Mouse (Mus musculus) CH12.LX (cell line): Measurements from ENCODE around the gene Btbd19. TPM values are rescaled to one million over a fixed set of nuclear protein-coding genes. Genes with fewer than 3 reads are reported as not detected.
A peak's percentile ranks its signal among the peaks of the same experiment; 100 is the strongest.

Source experiments
- DNase-seq: peaks from one replicate; pipeline ENCODE4 v3.0.0-alpha.2; 2013; ENCODE audit errors: extremely low read depth
- H3K27ac ChIP-seq: 2 replicates; pipeline ENCODE4 v1.5.1; 2012; ENCODE audit warnings: low read depth, mild to moderate bottlenecking, control low read depth, moderate library complexity; ENCODE audit not compliant: insufficient read depth
- H3K27me3 ChIP-seq: replicated peaks from 2 replicates; pipeline ENCODE3; 2012; ENCODE audit warnings: inconsistent platforms
- H3K36me3 ChIP-seq, 2 experiments: replicated peaks in 1 of 2; 2 replicates each; pipeline versions ENCODE3 to v1.6.1; 2012; ENCODE audit warnings: inconsistent platforms in 1 of 2, low read length in 1 of 2, mild to moderate bottlenecking in 1 of 2, mixed read lengths in 1 of 2, moderate library complexity in 1 of 2; ENCODE audit not compliant: control insufficient read depth in 1 of 2, insufficient read depth in 1 of 2
- H3K4me1 ChIP-seq, 2 experiments: 2 replicates each; pipeline ENCODE4 v1.6.1; 2012; ENCODE audit warnings: inconsistent platforms in 1 of 2, moderate library complexity in 1 of 2; ENCODE audit not compliant: insufficient read depth in 2 of 2, control insufficient read depth in 1 of 2
- H3K4me2 ChIP-seq: 2 replicates; pipeline ENCODE4 v1.6.1; 2012; ENCODE audit warnings: low read depth, mild to moderate bottlenecking, control low read depth; ENCODE audit not compliant: poor library complexity, insufficient read depth, severe bottlenecking
- H3K4me3 ChIP-seq, 3 experiments: fragments of 150-350 bp in 1 of 3; sonication (generic) in 1 of 3; replicated peaks in 1 of 3; 2 replicates each; pipeline versions ENCODE3 to v1.5.1; 2011 to 2012; ENCODE audit warnings: low read depth in 2 of 3, low read length in 2 of 3, mild to moderate bottlenecking in 2 of 3, moderate library complexity in 2 of 3, control low read depth in 1 of 3, improper control_type of control experiment in 1 of 3, inconsistent platforms in 1 of 3, mixed read lengths in 1 of 3; ENCODE audit not compliant: poor library complexity in 1 of 3
- H3K79me2 ChIP-seq: replicated peaks from 2 replicates; pipeline ENCODE4 v1.6.1; 2012; ENCODE audit warnings: mild to moderate bottlenecking, moderate library complexity; ENCODE audit not compliant: control insufficient read depth, poor library complexity, insufficient read depth, severe bottlenecking; ENCODE audit errors: extremely low read depth
- H3K9ac ChIP-seq: 2 replicates; pipeline ENCODE4 v1.6.1; 2012; ENCODE audit warnings: low read depth, mild to moderate bottlenecking, control low read depth, moderate library complexity; ENCODE audit not compliant: insufficient read depth
- H3K9me3 ChIP-seq: replicated peaks from 2 replicates; pipeline ENCODE3; 2012; ENCODE audit warnings: low read length, inconsistent platforms, mixed read lengths
- BHLHE40 ChIP-seq: IDR thresholded peaks from 2 replicates; pipeline ENCODE4 v1.6.1; 2011; ENCODE audit warnings: mild to moderate bottlenecking, low read depth, low read length, improper control_type of control experiment
- CHD1 ChIP-seq: IDR thresholded peaks from 2 replicates; pipeline ENCODE4 v1.6.1; 2012; ENCODE audit warnings: low read depth, low read length, improper control_type of control experiment, inconsistent platforms
- CHD2 ChIP-seq: IDR thresholded peaks from 2 replicates; pipeline ENCODE4 v1.6.1; 2011; ENCODE audit warnings: low read length, improper control_type of control experiment
- CTCF ChIP-seq, 2 experiments: IDR thresholded peaks in 1 of 2; conservative IDR thresholded peaks in 1 of 2; 2 replicates each; pipeline ENCODE4 v1.5.1; 2011 to 2012; ENCODE audit warnings: low read depth in 2 of 2, low read length in 2 of 2, improper control_type of control experiment in 1 of 2, inconsistent platforms in 1 of 2, mild to moderate bottlenecking in 1 of 2, moderate library complexity in 1 of 2
- E2F4 ChIP-seq: IDR thresholded peaks from 2 replicates; pipeline ENCODE4 v1.6.1; 2011; ENCODE audit warnings: low read depth, low read length, improper control_type of control experiment; ENCODE audit not compliant: insufficient replicate concordance
- ELF1 ChIP-seq: IDR thresholded peaks from 2 replicates; pipeline ENCODE4 v1.6.1; 2014; ENCODE audit warnings: low read depth, mild to moderate bottlenecking, inconsistent platforms, low read length, improper control_type of control experiment
- EP300 ChIP-seq: IDR thresholded peaks from 2 replicates; pipeline ENCODE4 v1.6.1; 2011; ENCODE audit warnings: low read length, improper control_type of control experiment
- ETS1 ChIP-seq: conservative IDR thresholded peaks from 2 replicates; pipeline ENCODE4 v1.6.1; 2012; ENCODE audit warnings: low read depth, mild to moderate bottlenecking, inconsistent platforms, low read length, improper control_type of control experiment, moderate library complexity
- GABPA ChIP-seq: IDR thresholded peaks from 2 replicates; pipeline ENCODE4 v1.6.1; 2012; ENCODE audit warnings: low read depth, low read length, improper control_type of control experiment, inconsistent platforms; ENCODE audit not compliant: insufficient replicate concordance
- HCFC1 ChIP-seq: IDR thresholded peaks from 2 replicates; pipeline ENCODE4 v1.6.1; 2012; ENCODE audit warnings: low read depth, mild to moderate bottlenecking, inconsistent platforms, low read length, improper control_type of control experiment
- IRF4 ChIP-seq: IDR thresholded peaks from 2 replicates; pipeline ENCODE4 v1.6.1; 2014; ENCODE audit warnings: low read depth, mild to moderate bottlenecking, inconsistent platforms, low read length, improper control_type of control experiment
- JUN ChIP-seq: IDR thresholded peaks from 2 replicates; pipeline ENCODE4 v1.6.1; 2011; ENCODE audit warnings: low read depth, mild to moderate bottlenecking, low read length, improper control_type of control experiment, moderate library complexity; ENCODE audit not compliant: insufficient read depth
- JUND ChIP-seq: conservative IDR thresholded peaks from 2 replicates; pipeline ENCODE4 v1.6.1; 2011; ENCODE audit warnings: low read depth, low read length, improper control_type of control experiment
- KAT2A ChIP-seq: IDR thresholded peaks from 2 replicates; pipeline ENCODE4 v1.6.1; 2012; ENCODE audit warnings: low read length, improper control_type of control experiment, inconsistent platforms; ENCODE audit not compliant: insufficient replicate concordance
- MAFK ChIP-seq: IDR thresholded peaks from 2 replicates; pipeline ENCODE4 v1.6.1; 2011; ENCODE audit warnings: low read length, improper control_type of control experiment; ENCODE audit not compliant: insufficient replicate concordance
- MAX ChIP-seq: IDR thresholded peaks from 2 replicates; pipeline ENCODE4 v1.6.1; 2011; ENCODE audit warnings: low read length, improper control_type of control experiment
- MAZ ChIP-seq: IDR thresholded peaks from 2 replicates; pipeline ENCODE4 v1.6.1; 2012; ENCODE audit warnings: low read depth, mild to moderate bottlenecking, inconsistent platforms, low read length, improper control_type of control experiment, moderate library complexity
- MEF2A ChIP-seq: IDR thresholded peaks from 2 replicates; pipeline ENCODE4 v1.6.1; 2014; ENCODE audit warnings: low read depth, mild to moderate bottlenecking, inconsistent platforms, low read length, improper control_type of control experiment, borderline replicate concordance
- MXI1 ChIP-seq: IDR thresholded peaks from 2 replicates; pipeline ENCODE4 v1.6.1; 2011; ENCODE audit warnings: mild to moderate bottlenecking, low read depth, low read length, improper control_type of control experiment
- MYC ChIP-seq: IDR thresholded peaks from 2 replicates; pipeline ENCODE4 v1.6.1; 2011; ENCODE audit warnings: low read depth, mild to moderate bottlenecking, improper control_type of control experiment, low read length
- NELFE ChIP-seq: IDR thresholded peaks from 2 replicates; pipeline ENCODE4 v1.6.1; 2011; ENCODE audit warnings: low read depth, low read length, improper control_type of control experiment
- NRF1 ChIP-seq: IDR thresholded peaks from 2 replicates; pipeline ENCODE4 v1.6.1; 2014; ENCODE audit warnings: low read depth, mild to moderate bottlenecking, inconsistent platforms, low read length, improper control_type of control experiment, moderate library complexity
- PAX5 ChIP-seq: IDR thresholded peaks from 2 replicates; pipeline ENCODE4 v1.6.1; 2012; ENCODE audit warnings: low read length, inconsistent platforms, mixed read lengths
- POLR2A ChIP-seq: IDR thresholded peaks from 2 replicates; pipeline ENCODE4 v1.6.1; 2011; ENCODE audit warnings: low read depth, mild to moderate bottlenecking, improper control_type of control experiment, low read length
- POLR2AphosphoS2 ChIP-seq: IDR thresholded peaks from 2 replicates; pipeline ENCODE4 v1.6.1; 2011; ENCODE audit warnings: low read depth, low read length, improper control_type of control experiment
- RAD21 ChIP-seq: IDR thresholded peaks from 2 replicates; pipeline ENCODE4 v1.6.1; 2011; ENCODE audit warnings: low read depth, mild to moderate bottlenecking, low read length, improper control_type of control experiment, moderate library complexity
- RCOR1 ChIP-seq: conservative IDR thresholded peaks from 2 replicates; pipeline ENCODE4 v1.6.1; 2012; ENCODE audit warnings: low read depth, mild to moderate bottlenecking, inconsistent platforms, low read length, improper control_type of control experiment
- SIN3A ChIP-seq: IDR thresholded peaks from 2 replicates; pipeline ENCODE4 v1.6.1; 2012; ENCODE audit warnings: low read length, improper control_type of control experiment, inconsistent platforms
- SMC3 ChIP-seq: IDR thresholded peaks from 2 replicates; pipeline ENCODE4 v1.6.1; 2011; ENCODE audit warnings: low read depth, low read length, improper control_type of control experiment
- TBP ChIP-seq: conservative IDR thresholded peaks from 2 replicates; pipeline ENCODE4 v1.6.1; 2011; ENCODE audit warnings: low read depth, low read length, improper control_type of control experiment
- TCF12 ChIP-seq: IDR thresholded peaks from 2 replicates; pipeline ENCODE4 v1.6.1; 2014; ENCODE audit warnings: low read depth, mild to moderate bottlenecking, inconsistent platforms, low read length, improper control_type of control experiment
- UBTF ChIP-seq: IDR thresholded peaks from 2 replicates; pipeline ENCODE4 v1.6.1; 2012; ENCODE audit warnings: low read depth, mild to moderate bottlenecking, inconsistent platforms, low read length, improper control_type of control experiment, moderate library complexity
- USF1 ChIP-seq: IDR thresholded peaks from 2 replicates; pipeline ENCODE4 v1.6.1; 2014; ENCODE audit warnings: low read depth, mild to moderate bottlenecking, inconsistent platforms, low read length, improper control_type of control experiment
- USF2 ChIP-seq: conservative IDR thresholded peaks from 2 replicates; pipeline ENCODE4 v1.6.1; 2011; ENCODE audit warnings: low read depth, low read length, improper control_type of control experiment
- ZC3H11A ChIP-seq: IDR thresholded peaks from 2 replicates; pipeline ENCODE4 v1.6.1; 2012; ENCODE audit warnings: low read depth, mild to moderate bottlenecking, inconsistent platforms, low read length, improper control_type of control experiment
- ZKSCAN1 ChIP-seq: IDR thresholded peaks from 2 replicates; pipeline ENCODE4 v1.6.1; 2012; ENCODE audit warnings: low read depth, inconsistent platforms, low read length, improper control_type of control experiment, borderline replicate concordance
- ZMIZ1 ChIP-seq: IDR thresholded peaks from 2 replicates; pipeline ENCODE4 v1.6.1; 2012; ENCODE audit warnings: low read depth, mild to moderate bottlenecking, inconsistent platforms, low read length, improper control_type of control experiment
- ZNF384 ChIP-seq: IDR thresholded peaks from 2 replicates; pipeline ENCODE4 v1.6.1; 2012; ENCODE audit warnings: low read depth, low read length, improper control_type of control experiment, inconsistent platforms
- dilution Hi-C: fragments of 300-500 bp; cut with MboI; formaldehyde crosslinking; loops from 2 replicates; pipeline ENCODE4 v1.14.3; 2020; ENCODE audit warnings: low sequenced_read_pairs; ENCODE audit not compliant: extremely low pct_unique_long_range_greater_than_20kb, extremely low pct_ligation_motif_present
- in situ Hi-C: fragments of 300-500 bp; cut with MboI; formaldehyde crosslinking; loops from 3 replicates; pipeline ENCODE4 v1.14.3; 2019; ENCODE audit warnings: low sequenced_read_pairs, low pct_ligation_motif_present, low pct_unique_long_range_greater_than_20kb, mixed read lengths
- polyA plus RNA-seq: library from polyadenylated mRNA; unstranded; fragments of >175 nt; gene quantifications from 2 replicates; pipeline ENCODE4 v1.2.1, GENCODE M21; 2012; ENCODE audit warnings: low read depth; ENCODE audit not compliant: insufficient read length
- total RNA-seq, 2 experiments: library from RNA; depleted of rRNA; stranded (reverse); fragments of 300-350 nt in 1 of 2; fragments of >200 nt in 1 of 2; gene quantifications; 2 replicates each; pipeline ENCODE4 v1.2.3; 2012 to 2014

Gene Btbd19
- total and polyA plus RNA-seq, 3 experiments: 31.5 to 51.1 (median 36.3) TPM

- TF ChIP-seq POLR2A: peak; percentile 65
- no peak for TF ChIP-seq USF1
- peak; percentile 27; the same call in 1 of the 2 replicates for TF ChIP-seq IRF4
- peak in 1 of 2 experiments; percentile 21; a peak in 1 of 4 replicates for TF ChIP-seq CTCF (conservative IDR thresholded peaks at IDR 0.05 in 1 of 2, IDR thresholded peaks at IDR 0.05 in 1 of 2; ENCODE audit: low read depth in 2 of 2, low read length in 2 of 2)
- TF ChIP-seq ELF1: peak; percentile 57
- no peak for TF ChIP-seq ZNF384
- peak; percentile 57; the same call in 1 of the 2 replicates for TF ChIP-seq MAX
- TF ChIP-seq MEF2A: peak; percentile 58; the same call in 1 of the 2 replicates
- TF ChIP-seq GABPA: no peak
- TF ChIP-seq EP300: peak; percentile 66
- TF ChIP-seq PAX5: no peak
- no peak for TF ChIP-seq ZC3H11A
- no peak for TF ChIP-seq UBTF
- no peak for TF ChIP-seq RAD21
- TF ChIP-seq RCOR1: 0 out of 2 replicates have a peak, but pooled peaks have one; percentile 24
- peak; percentile 52 for TF ChIP-seq JUN
- TF ChIP-seq MAZ: peak; percentile 90
- TF ChIP-seq TBP: peak; percentile 37; the same call in 1 of the 2 replicates
- peak; percentile 49 for TF ChIP-seq HCFC1
- TF ChIP-seq MXI1: peak; percentile 26
- TF ChIP-seq BHLHE40: peak; percentile 69
- no peak for TF ChIP-seq POLR2AphosphoS2
- peak; percentile 47; the same call in 1 of the 2 replicates for TF ChIP-seq TCF12
- no peak for TF ChIP-seq USF2
- TF ChIP-seq KAT2A: 0 out of 2 replicates have a peak, but pooled peaks have one; percentile 22
- peak; percentile 77 for TF ChIP-seq SIN3A
- TF ChIP-seq CHD2: peak; percentile 71
- peak; percentile 79 for TF ChIP-seq ETS1
- TF ChIP-seq NRF1: no peak
- TF ChIP-seq SMC3: no peak
- peak; percentile 8; the same call in 1 of the 2 replicates for TF ChIP-seq JUND
- TF ChIP-seq ZMIZ1: peak; percentile 77
- TF ChIP-seq MYC: peak; percentile 83
- TF ChIP-seq NELFE: peak; percentile 71
- TF ChIP-seq E2F4: no peak
- TF ChIP-seq MAFK: no peak
- no peak for TF ChIP-seq CHD1
- no peak for TF ChIP-seq ZKSCAN1
- Histone ChIP-seq H3K27ac (peak overlapping the region; percentile 94), H3K9me3 (no peaks in the 10 kb centered on the region), H3K4me2 (peak overlapping the region; percentile 64), H3K4me3 (peak overlapping the region in 2 of 3 experiments; percentile 15 to 38), H3K79me2 (peaks cover 5% of the 10 kb centered on the region; the same call in 1 of the 2 replicates), H3K27me3 (no peaks in the 10 kb centered on the region), H3K9ac (peak overlapping the region; percentile 54), H3K4me1 (peaks cover 18 to 70% of the 10 kb centered on the region in 2 experiments), H3K36me3 (peaks cover 16 to 22% of the 10 kb centered on the region in 2 experiments)
- dilution Hi-C loops: no loop called here
- DNase-seq: peak; percentile 92
- in situ Hi-C loops: no loop called here
Observed at GRCm38 (mm10) chr4:117124518-117125347, 792 bp downstream of the Btbd19 start.
